Mouse (Mus musculus): ENCODE data around the gene Vrk1.

- no peak for TF ChIP-seq CTCF (IDR thresholded peaks at IDR 0.05; ENCODE audit: control insufficient read depth, insufficient read depth, insufficient read length)
- no peak for TF ChIP-seq USF1 (IDR thresholded peaks at IDR 0.05; ENCODE audit: low read depth)
- TF ChIP-seq MYOG (IDR thresholded peaks at IDR 0.05; ENCODE audit: control insufficient read depth, extremely low read depth, insufficient read length) = no peak
- TF ChIP-seq CEBPB (IDR thresholded peaks at IDR 0.05; ENCODE audit: low read depth) = no peak
- TF ChIP-seq MAX (IDR thresholded peaks at IDR 0.05) = no peak
Measured at GRCm38 (mm10) chr12:105981974-105982305, 28.1 kb upstream of the Vrk1 start.
